Mouse (Mus musculus): ENCODE results near the gene Lrrc29. TPM values are rescaled to one million over a fixed set of nuclear protein-coding genes. Genes with fewer than 3 reads are reported as not detected.

Lrrc29 gene
- total and polyA plus RNA-seq, 2 experiments: 3.0 to 12.9 TPM

GRCm38 (mm10) chr8:105354549-105354948 lies 28.5 kb upstream of the Lrrc29 start:
- Histone ChIP-seq H3K36me3 (ENCODE audit: control insufficient read depth, insufficient read depth, low read length) (no peaks in the 10 kb centered on the region), H3K4me1 (ENCODE audit: control insufficient read depth, insufficient read depth, low read length) (no peaks in the 10 kb centered on the region), H3K4me3 (ENCODE audit: insufficient read depth, low read depth, low read length) (no peak overlapping the region), H3K27me3 (ENCODE audit: control insufficient read depth, insufficient read depth, low read length) (peaks cover 3% of the 10 kb centered on the region), H3K9ac (ENCODE audit: low read depth, low read length) (no peak overlapping the region), H3K79me2 (ENCODE audit: control insufficient read depth, insufficient read depth, low read length) (no peaks in the 10 kb centered on the region), H3K27ac (replicated peaks; ENCODE audit: insufficient read depth, low read depth, low read length) (no peak overlapping the region)
- no peak for DNase-seq (ENCODE audit: extremely low read depth, low read depth, low spot score)
- WGBS: 93% methylated on average over 4 of the region's 4 CpGs
- no peak for TF ChIP-seq POLR2A (IDR thresholded peaks at IDR 0.05; ENCODE audit: extremely low read depth, insufficient read depth, low read length)

- no peaks in the 10 kb centered on the region for H3K36me3 ChIP-seq (ENCODE audit: control insufficient read depth, insufficient read depth, low read length)
- H3K4me3 ChIP-seq (ENCODE audit: insufficient read depth, low read depth, low read length): no peak overlapping the region
- no peaks in the 10 kb centered on the region for H3K79me2 ChIP-seq (ENCODE audit: control insufficient read depth, insufficient read depth, low read length)
- no peak overlapping the region for H3K9ac ChIP-seq (ENCODE audit: low read depth, low read length)
- DNase-seq (ENCODE audit: extremely low read depth, low read depth, low spot score): no peak
- TF ChIP-seq POLR2A (IDR thresholded peaks at IDR 0.05; ENCODE audit: extremely low read depth, insufficient read depth, low read length): no peak
- WGBS: 78% methylated on average over 8 of the region's 8 CpGs
- peaks cover 11% of the 10 kb centered on the region for H3K27me3 ChIP-seq (ENCODE audit: control insufficient read depth, insufficient read depth, low read length)
- no peaks in the 10 kb centered on the region for H3K4me1 ChIP-seq (ENCODE audit: control insufficient read depth, insufficient read depth, low read length)
- no peak overlapping the region for H3K27ac ChIP-seq (replicated peaks; ENCODE audit: insufficient read depth, low read depth, low read length)
These were observed 27.6 kb upstream of the Lrrc29 start for GRCm38 (mm10) chr8:105353583-105354135.

GRCm38 (mm10) chr8:105350186-105350585 lies 24.1 kb upstream of the Lrrc29 start:
- no peak for TF ChIP-seq POLR2A (IDR thresholded peaks at IDR 0.05; ENCODE audit: extremely low read depth, insufficient read depth, low read length)
- no peak for TF ChIP-seq CTCF (IDR thresholded peaks at IDR 0.05; ENCODE audit: low read depth, low read length)
- Histone ChIP-seq H3K79me2 (ENCODE audit: control insufficient read depth, insufficient read depth, low read length) (no peaks in the 10 kb centered on the region), H3K9ac (ENCODE audit: low read depth, low read length) (no peak overlapping the region), H3K4me3 (ENCODE audit: insufficient read depth, low read depth, low read length) (no peak overlapping the region), H3K27me3 (ENCODE audit: control insufficient read depth, insufficient read depth, low read length) (peaks cover 11% of the 10 kb centered on the region), H3K27ac (replicated peaks; ENCODE audit: insufficient read depth, low read depth, low read length) (no peak overlapping the region), H3K4me1 (ENCODE audit: control insufficient read depth, insufficient read depth, low read length) (no peaks in the 10 kb centered on the region; the same call in 1 of the 2 replicates), H3K36me3 (ENCODE audit: control insufficient read depth, insufficient read depth, low read length) (no peaks in the 10 kb centered on the region)
- 65% methylated on average over 7 of the region's 7 CpGs for WGBS
- no peak for DNase-seq (ENCODE audit: extremely low read depth, low read depth, low spot score)

- Histone ChIP-seq H3K27ac (replicated peaks; ENCODE audit: insufficient read depth, low read depth, low read length) (no peak overlapping the region), H3K4me1 (ENCODE audit: control insufficient read depth, insufficient read depth, low read length) (no peaks in the 10 kb centered on the region; the same call in 1 of the 2 replicates), H3K36me3 (ENCODE audit: control insufficient read depth, insufficient read depth, low read length) (no peaks in the 10 kb centered on the region), H3K27me3 (ENCODE audit: control insufficient read depth, insufficient read depth, low read length) (peaks cover 11% of the 10 kb centered on the region), H3K9ac (ENCODE audit: low read depth, low read length) (peak overlapping the region; percentile 18), H3K4me3 (ENCODE audit: insufficient read depth, low read depth, low read length) (peak overlapping the region; percentile 49), H3K79me2 (ENCODE audit: control insufficient read depth, insufficient read depth, low read length) (no peaks in the 10 kb centered on the region)
- no peak for TF ChIP-seq POLR2A (IDR thresholded peaks at IDR 0.05; ENCODE audit: extremely low read depth, insufficient read depth, low read length)
- no peak for TF ChIP-seq CTCF (IDR thresholded peaks at IDR 0.05; ENCODE audit: low read depth, low read length)
- WGBS: 4% methylated on average over 48 of the region's 48 CpGs
- DNase-seq (ENCODE audit: extremely low read depth, low read depth, low spot score): no peak
These were observed 23.2 kb upstream of the Lrrc29 start for GRCm38 (mm10) chr8:105349096-105349771.

GRCm38 (mm10) chr8:105348450-105349095 lies 22.5 kb upstream of the Lrrc29 start, which contains the start of gene Slc9a5:
TSS of gene Slc9a5 (plus strand) at chr8:105348843.
- H3K9ac ChIP-seq (ENCODE audit: low read depth, low read length): peak within 1 kb of the TSS; percentile 79
- peak within 1 kb of the TSS; percentile 87 for H3K4me3 ChIP-seq (ENCODE audit: insufficient read depth, low read depth, low read length)
- no peaks in the 10 kb centered on the region; the same call in 1 of the 2 replicates for H3K4me1 ChIP-seq (ENCODE audit: control insufficient read depth, insufficient read depth, low read length)
- H3K36me3 ChIP-seq (ENCODE audit: control insufficient read depth, insufficient read depth, low read length): no peaks in the 10 kb centered on the region
- 2% methylated on average over 34 of the region's 34 CpGs for WGBS
- no peak for DNase-seq (ENCODE audit: extremely low read depth, low read depth, low spot score)
- TF ChIP-seq CTCF (IDR thresholded peaks at IDR 0.05; ENCODE audit: low read depth, low read length) (0 out of 2 replicates have a peak, but pooled peaks have one; percentile 5), POLR2A (IDR thresholded peaks at IDR 0.05; ENCODE audit: extremely low read depth, insufficient read depth, low read length) (no peak)
- H3K27me3 ChIP-seq (ENCODE audit: control insufficient read depth, insufficient read depth, low read length): peaks cover 11% of the 10 kb centered on the region
- peak within 1 kb of the TSS; percentile 27 for H3K27ac ChIP-seq (replicated peaks; ENCODE audit: insufficient read depth, low read depth, low read length)
- H3K79me2 ChIP-seq (ENCODE audit: control insufficient read depth, insufficient read depth, low read length): no peaks in the 10 kb centered on the region

Data from liver, adult 2 months (tissue).